Mouse (Mus musculus) MEL (cell line): ENCODE data around the gene Erc2.

Experiments
- CHD2 ChIP-seq: IDR thresholded peaks from 2 replicates; pipeline ENCODE4 v1.6.1; 2011; ENCODE audit warnings: low read length, improper control_type of control experiment
- CTCF ChIP-seq, 3 experiments: IDR thresholded peaks in 2 of 3; conservative IDR thresholded peaks in 1 of 3; 2 replicates each; pipeline ENCODE4 v1.5.1; 2011 to 2012; ENCODE audit warnings: low read length in 3 of 3, low read depth in 2 of 3, mild to moderate bottlenecking in 2 of 3, improper control_type of control experiment in 1 of 3, inconsistent platforms in 1 of 3, mixed read lengths in 1 of 3, moderate library complexity in 1 of 3; ENCODE audit not compliant: control insufficient read depth in 1 of 3, insufficient read depth in 1 of 3, poor library complexity in 1 of 3, severe bottlenecking in 1 of 3
- E2F4 ChIP-seq: IDR thresholded peaks from 2 replicates; pipeline ENCODE4 v1.6.1; 2011; ENCODE audit warnings: low read depth, low read length, improper control_type of control experiment, borderline replicate concordance
- RAD21 ChIP-seq: IDR thresholded peaks from 2 replicates; pipeline ENCODE4 v1.6.1; 2011; ENCODE audit warnings: mild to moderate bottlenecking, low read depth, low read length, improper control_type of control experiment
- SMC3 ChIP-seq: IDR thresholded peaks from 2 replicates; pipeline ENCODE4 v1.6.1; 2011; ENCODE audit warnings: low read depth, low read length, improper control_type of control experiment

GRCm38 (mm10) chr14:28301251-28301650 lies 679.0 kb downstream of the Erc2 start:
- no peak for TF ChIP-seq RAD21
- no peak for TF ChIP-seq CTCF (IDR thresholded peaks at IDR 0.05 in 2 of 3, conservative IDR thresholded peaks at IDR 0.05 in 1 of 3; ENCODE audit: control insufficient read depth in 1 of 3, insufficient read depth in 1 of 3, low read depth in 2 of 3, low read length in 3 of 3, poor library complexity in 1 of 3, severe bottlenecking in 1 of 3)
- no peak for TF ChIP-seq E2F4
- no peak for TF ChIP-seq CHD2
- no peak for TF ChIP-seq SMC3
